Mouse (Mus musculus): ENCODE measurements around the gene F13b. TPM values are rescaled to one million over a fixed set of nuclear protein-coding genes. Genes with fewer than 3 reads are reported as not detected.

F13b gene
- polyA plus RNA-seq, 1 experiment, result not detected

- Histone ChIP-seq H3K79me3 (ENCODE audit: low read depth) (no peaks in the 10 kb centered on the region), H3ac (ENCODE audit: control insufficient read depth, insufficient read length, low read depth) (no peak overlapping the region), H3K27me3 (ENCODE audit: control insufficient read depth, insufficient read depth, insufficient read length) (no peaks in the 10 kb centered on the region), H3K4me3 (ENCODE audit: insufficient read depth, poor library complexity, severe bottlenecking) (no peak overlapping the region), H3K79me2 (ENCODE audit: control insufficient read depth, insufficient read depth) (no peaks in the 10 kb centered on the region), H3K36me3 (ENCODE audit: control insufficient read depth, insufficient read depth) (peaks cover 80% of the 10 kb centered on the region)
- TF ChIP-seq USF1 (IDR thresholded peaks at IDR 0.05; ENCODE audit: low read depth) (no peak), MYOD1 (IDR thresholded peaks at IDR 0.05; ENCODE audit: control insufficient read depth, insufficient read length, low read depth) (no peak), CEBPB (IDR thresholded peaks at IDR 0.05; ENCODE audit: low read depth) (no peak), MAX (IDR thresholded peaks at IDR 0.05) (no peak), CTCF (IDR thresholded peaks at IDR 0.05; ENCODE audit: control insufficient read depth, insufficient read depth, insufficient read length) (no peak), FOSL1 (IDR thresholded peaks at IDR 0.05; ENCODE audit: insufficient read depth, low read length, poor library complexity, severe bottlenecking) (no peak), MYOG (IDR thresholded peaks at IDR 0.05; ENCODE audit: control insufficient read depth, extremely low read depth, insufficient read length) (no peak)
Measured at GRCm38 (mm10) chr1:139478898-139479297, 22.6 kb upstream of the F13b start.

GRCm38 (mm10) chr1:139480246-139480645, 21.3 kb upstream of the F13b start:
- Histone ChIP-seq H3K79me2 (ENCODE audit: control insufficient read depth, insufficient read depth) (no peaks in the 10 kb centered on the region), H3K4me3 (ENCODE audit: insufficient read depth, poor library complexity, severe bottlenecking) (no peak overlapping the region), H3K27me3 (ENCODE audit: control insufficient read depth, insufficient read depth, insufficient read length) (no peaks in the 10 kb centered on the region), H3ac (ENCODE audit: control insufficient read depth, insufficient read length, low read depth) (no peak overlapping the region), H3K79me3 (ENCODE audit: low read depth) (no peaks in the 10 kb centered on the region), H3K36me3 (ENCODE audit: control insufficient read depth, insufficient read depth) (peaks cover 67% of the 10 kb centered on the region)
- TF ChIP-seq USF1 (IDR thresholded peaks at IDR 0.05; ENCODE audit: low read depth) (no peak), CEBPB (IDR thresholded peaks at IDR 0.05; ENCODE audit: low read depth) (no peak), MYOD1 (IDR thresholded peaks at IDR 0.05; ENCODE audit: control insufficient read depth, insufficient read length, low read depth) (no peak), FOSL1 (IDR thresholded peaks at IDR 0.05; ENCODE audit: insufficient read depth, low read length, poor library complexity, severe bottlenecking) (no peak), CTCF (IDR thresholded peaks at IDR 0.05; ENCODE audit: control insufficient read depth, insufficient read depth, insufficient read length) (no peak), MAX (IDR thresholded peaks at IDR 0.05) (no peak), MYOG (IDR thresholded peaks at IDR 0.05; ENCODE audit: control insufficient read depth, extremely low read depth, insufficient read length) (no peak)

DNA sequence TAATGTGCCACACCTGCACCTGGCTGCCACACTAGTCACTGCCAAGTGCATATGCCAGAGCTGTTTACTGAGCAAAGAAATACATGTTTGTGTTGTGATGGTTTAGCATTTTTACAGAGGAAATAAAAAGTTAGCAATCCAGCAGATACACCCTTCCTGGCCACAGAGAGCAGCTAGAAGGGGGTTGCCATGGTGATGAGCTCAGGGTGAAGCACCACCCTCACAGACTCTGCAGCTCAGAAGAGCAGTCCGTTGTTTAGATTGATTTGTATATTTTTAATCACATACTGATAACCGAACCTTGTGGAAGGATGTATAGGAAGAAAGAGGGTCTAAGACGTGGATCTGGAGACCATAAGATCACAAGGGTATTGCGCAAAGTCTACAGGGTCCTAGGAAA, 20.4 kb upstream of the F13b start:
- H3K79me2 ChIP-seq (ENCODE audit: control insufficient read depth, insufficient read depth), result no peaks in the 10 kb centered on the region
- no peaks in the 10 kb centered on the region for H3K27me3 ChIP-seq (ENCODE audit: control insufficient read depth, insufficient read depth, insufficient read length)
- H3K4me3 ChIP-seq (ENCODE audit: insufficient read depth, poor library complexity, severe bottlenecking), result no peak overlapping the region
- peaks cover 59% of the 10 kb centered on the region for H3K36me3 ChIP-seq (ENCODE audit: control insufficient read depth, insufficient read depth)
- H3ac ChIP-seq (ENCODE audit: control insufficient read depth, insufficient read length, low read depth), result no peak overlapping the region
- no peaks in the 10 kb centered on the region for H3K79me3 ChIP-seq (ENCODE audit: low read depth)
- TF ChIP-seq CTCF (IDR thresholded peaks at IDR 0.05; ENCODE audit: control insufficient read depth, insufficient read depth, insufficient read length) (no peak), MYOG (IDR thresholded peaks at IDR 0.05; ENCODE audit: control insufficient read depth, extremely low read depth, insufficient read length) (no peak), MYOD1 (IDR thresholded peaks at IDR 0.05; ENCODE audit: control insufficient read depth, insufficient read length, low read depth) (no peak), MAX (IDR thresholded peaks at IDR 0.05) (no peak), USF1 (IDR thresholded peaks at IDR 0.05; ENCODE audit: low read depth) (no peak), CEBPB (IDR thresholded peaks at IDR 0.05; ENCODE audit: low read depth) (no peak), FOSL1 (IDR thresholded peaks at IDR 0.05; ENCODE audit: insufficient read depth, low read length, poor library complexity, severe bottlenecking) (no peak)

DNA sequence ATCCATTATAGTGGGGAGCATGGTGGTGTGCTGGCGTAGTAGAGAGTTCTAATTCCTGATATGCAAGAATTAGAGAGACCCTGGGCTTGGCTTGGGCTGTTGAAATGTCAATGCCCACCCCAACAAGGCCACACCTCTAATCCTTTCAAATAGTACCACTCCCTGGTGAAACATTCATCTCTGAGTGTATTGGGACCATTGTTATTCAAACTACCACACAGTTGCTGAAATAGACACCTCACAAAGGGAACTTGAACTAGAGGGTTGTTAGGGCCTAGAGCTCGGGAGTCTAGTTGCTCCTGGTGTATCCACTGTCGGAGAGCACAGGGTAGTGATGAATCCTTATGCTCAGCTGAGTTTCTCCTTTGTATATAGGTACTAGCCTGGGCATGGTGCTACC, 6.9 kb upstream of the F13b start:
- H3K79me2 ChIP-seq (ENCODE audit: control insufficient read depth, insufficient read depth), result no peaks in the 10 kb centered on the region
- no peak overlapping the region for H3ac ChIP-seq (ENCODE audit: control insufficient read depth, insufficient read length, low read depth)
- no peak overlapping the region for H3K4me3 ChIP-seq (ENCODE audit: insufficient read depth, poor library complexity, severe bottlenecking)
- no peaks in the 10 kb centered on the region for H3K79me3 ChIP-seq (ENCODE audit: low read depth)
- TF ChIP-seq USF1 (IDR thresholded peaks at IDR 0.05; ENCODE audit: low read depth), result no peak
- TF ChIP-seq MYOD1 (IDR thresholded peaks at IDR 0.05; ENCODE audit: control insufficient read depth, insufficient read length, low read depth), result no peak
- no peak for TF ChIP-seq MAX (IDR thresholded peaks at IDR 0.05)
- TF ChIP-seq FOSL1 (IDR thresholded peaks at IDR 0.05; ENCODE audit: insufficient read depth, low read length, poor library complexity, severe bottlenecking), result no peak
- no peak for TF ChIP-seq CTCF (IDR thresholded peaks at IDR 0.05; ENCODE audit: control insufficient read depth, insufficient read depth, insufficient read length)
- no peak for TF ChIP-seq CEBPB (IDR thresholded peaks at IDR 0.05; ENCODE audit: low read depth)
- no peak for TF ChIP-seq MYOG (IDR thresholded peaks at IDR 0.05; ENCODE audit: control insufficient read depth, extremely low read depth, insufficient read length)
- H3K27me3 ChIP-seq (ENCODE audit: control insufficient read depth, insufficient read depth, insufficient read length), result no peaks in the 10 kb centered on the region
- H3K36me3 ChIP-seq (ENCODE audit: control insufficient read depth, insufficient read depth), result peaks cover 45% of the 10 kb centered on the region

DNA sequence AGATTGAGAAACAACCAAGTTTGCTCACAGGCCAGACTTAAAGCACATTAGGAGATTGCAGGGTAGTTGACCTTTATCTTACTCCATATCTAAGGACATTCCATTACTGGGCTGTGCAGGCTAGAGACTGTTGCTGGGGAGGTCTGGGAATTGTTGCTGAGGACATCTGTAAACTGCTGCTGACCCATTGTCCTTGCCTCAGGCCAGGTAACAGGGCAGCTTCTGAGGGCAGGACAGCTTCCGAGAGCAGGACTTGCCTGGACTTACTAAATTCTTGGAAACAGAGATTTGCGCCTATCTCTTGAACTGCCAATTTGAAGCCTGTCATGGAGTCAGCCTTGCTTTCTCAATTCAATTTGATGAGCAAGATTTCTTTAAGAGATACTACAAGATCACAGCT, 6.1 kb upstream of the F13b start:
- Histone ChIP-seq H3K79me3 (ENCODE audit: low read depth) (no peaks in the 10 kb centered on the region), H3K79me2 (ENCODE audit: control insufficient read depth, insufficient read depth) (no peaks in the 10 kb centered on the region), H3K36me3 (ENCODE audit: control insufficient read depth, insufficient read depth) (peaks cover 37% of the 10 kb centered on the region), H3ac (ENCODE audit: control insufficient read depth, insufficient read length, low read depth) (no peak overlapping the region), H3K27me3 (ENCODE audit: control insufficient read depth, insufficient read depth, insufficient read length) (no peaks in the 10 kb centered on the region), H3K4me3 (ENCODE audit: insufficient read depth, poor library complexity, severe bottlenecking) (no peak overlapping the region)
- no peak for TF ChIP-seq MYOD1 (IDR thresholded peaks at IDR 0.05; ENCODE audit: control insufficient read depth, insufficient read length, low read depth)
- TF ChIP-seq CTCF (IDR thresholded peaks at IDR 0.05; ENCODE audit: control insufficient read depth, insufficient read depth, insufficient read length), result no peak
- TF ChIP-seq USF1 (IDR thresholded peaks at IDR 0.05; ENCODE audit: low read depth), result no peak
- no peak for TF ChIP-seq FOSL1 (IDR thresholded peaks at IDR 0.05; ENCODE audit: insufficient read depth, low read length, poor library complexity, severe bottlenecking)
- no peak for TF ChIP-seq MAX (IDR thresholded peaks at IDR 0.05)
- no peak for TF ChIP-seq MYOG (IDR thresholded peaks at IDR 0.05; ENCODE audit: control insufficient read depth, extremely low read depth, insufficient read length)
- TF ChIP-seq CEBPB (IDR thresholded peaks at IDR 0.05; ENCODE audit: low read depth), result no peak

DNA sequence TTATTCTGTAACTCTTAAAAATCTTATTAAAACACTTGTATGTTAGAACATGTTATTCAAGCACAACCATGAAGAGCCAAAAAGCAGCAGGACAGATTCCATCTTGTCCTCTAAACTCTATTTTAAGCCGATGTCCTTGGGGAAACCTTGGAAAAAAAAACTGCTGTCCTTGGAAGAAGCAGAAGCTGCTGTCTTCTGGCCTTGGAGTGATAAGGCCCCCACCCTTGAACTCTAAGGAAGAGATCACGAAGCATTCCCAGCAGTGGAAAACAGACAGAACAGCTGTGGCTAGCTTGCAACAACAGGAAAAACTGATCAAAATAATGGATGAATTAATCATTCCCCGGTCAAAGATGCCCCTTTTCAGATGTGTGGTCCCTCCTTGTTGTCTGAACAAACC, 5.3 kb upstream of the F13b start:
- H3K4me3 ChIP-seq (ENCODE audit: insufficient read depth, poor library complexity, severe bottlenecking), result no peak overlapping the region
- H3K79me3 ChIP-seq (ENCODE audit: low read depth), result no peaks in the 10 kb centered on the region
- peaks cover 29% of the 10 kb centered on the region for H3K36me3 ChIP-seq (ENCODE audit: control insufficient read depth, insufficient read depth)
- no peaks in the 10 kb centered on the region for H3K27me3 ChIP-seq (ENCODE audit: control insufficient read depth, insufficient read depth, insufficient read length)
- no peaks in the 10 kb centered on the region for H3K79me2 ChIP-seq (ENCODE audit: control insufficient read depth, insufficient read depth)
- no peak for TF ChIP-seq CEBPB (IDR thresholded peaks at IDR 0.05; ENCODE audit: low read depth)
- TF ChIP-seq USF1 (IDR thresholded peaks at IDR 0.05; ENCODE audit: low read depth), result no peak
- no peak for TF ChIP-seq MYOD1 (IDR thresholded peaks at IDR 0.05; ENCODE audit: control insufficient read depth, insufficient read length, low read depth)
- no peak for TF ChIP-seq CTCF (IDR thresholded peaks at IDR 0.05; ENCODE audit: control insufficient read depth, insufficient read depth, insufficient read length)
- no peak for TF ChIP-seq MAX (IDR thresholded peaks at IDR 0.05)
- TF ChIP-seq FOSL1 (IDR thresholded peaks at IDR 0.05; ENCODE audit: insufficient read depth, low read length, poor library complexity, severe bottlenecking), result no peak
- TF ChIP-seq MYOG (IDR thresholded peaks at IDR 0.05; ENCODE audit: control insufficient read depth, extremely low read depth, insufficient read length), result no peak
- no peak overlapping the region for H3ac ChIP-seq (ENCODE audit: control insufficient read depth, insufficient read length, low read depth)

Measured in C2C12 (cell line).